Mouse (Mus musculus) kidney, postnatal 10 days (tissue): ENCODE measurements at regions not wholly inside any gene's neighbourhood (a gene's known extent, or its start where the extent isn't known, plus 50 kb on each side); places are given as distances from the start of the nearest gene placed in this dataset.

Source experiments
- DNase-seq: peaks from one replicate; pipeline ENCODE4 v3.0.0; 2021; ENCODE audit warnings: mixed read lengths

- DNase-seq, result no peak
These were observed 544.1 kb downstream of the D3Ertd751e start for GRCm38 (mm10) chr3:42286471-42286870.

DNA sequence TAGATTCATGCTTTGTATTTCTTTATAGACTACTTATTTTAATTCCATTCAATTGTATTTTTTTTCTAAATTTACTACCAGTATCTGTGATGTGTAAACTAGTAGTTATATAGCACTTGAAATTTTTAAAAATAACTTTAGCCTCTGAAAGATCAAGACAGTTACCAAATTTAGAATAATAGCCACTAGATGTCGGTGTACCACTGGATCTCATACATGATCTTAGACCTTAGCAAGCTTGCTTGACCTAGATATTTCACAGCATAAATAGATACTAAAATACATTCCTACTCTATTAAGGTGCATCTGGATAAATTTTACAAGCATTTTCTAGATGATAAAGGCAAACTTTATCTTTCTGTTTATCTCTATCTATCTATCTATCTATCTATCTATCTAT, 570.0 kb downstream of the D3Ertd751e start:
- no peak for DNase-seq

GRCm38 (mm10) chr3:42327708-42328107, 585.3 kb downstream of the D3Ertd751e start:
- DNase-seq, result no peak

DNA sequence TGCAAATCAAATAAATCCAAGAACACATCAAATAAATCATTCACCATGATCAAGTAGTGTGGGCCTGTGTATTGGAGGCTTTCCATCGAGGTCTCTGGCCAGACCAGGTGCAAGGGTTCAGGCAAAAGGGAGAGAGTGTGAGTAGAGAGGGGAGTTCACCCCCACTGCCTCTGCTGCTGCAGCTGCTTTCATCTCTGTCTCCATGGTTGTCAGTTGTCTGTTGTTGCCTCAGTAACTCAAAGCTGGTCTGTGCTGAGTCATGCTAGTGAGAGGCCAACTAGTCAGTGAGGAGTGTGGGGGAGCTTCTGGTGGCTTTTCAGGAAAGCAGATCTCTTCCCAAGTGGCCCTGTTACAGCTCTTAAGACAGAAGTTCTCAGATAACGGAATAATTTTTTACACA, 600.4 kb downstream of the D3Ertd751e start:
- DNase-seq, result no peak

- no peak for DNase-seq
These were observed 634.4 kb downstream of the D3Ertd751e start for GRCm38 (mm10) chr3:42376785-42377184.

- DNase-seq, result no peak
These were observed 639.7 kb downstream of the D3Ertd751e start for GRCm38 (mm10) chr3:42382151-42382550.

DNA sequence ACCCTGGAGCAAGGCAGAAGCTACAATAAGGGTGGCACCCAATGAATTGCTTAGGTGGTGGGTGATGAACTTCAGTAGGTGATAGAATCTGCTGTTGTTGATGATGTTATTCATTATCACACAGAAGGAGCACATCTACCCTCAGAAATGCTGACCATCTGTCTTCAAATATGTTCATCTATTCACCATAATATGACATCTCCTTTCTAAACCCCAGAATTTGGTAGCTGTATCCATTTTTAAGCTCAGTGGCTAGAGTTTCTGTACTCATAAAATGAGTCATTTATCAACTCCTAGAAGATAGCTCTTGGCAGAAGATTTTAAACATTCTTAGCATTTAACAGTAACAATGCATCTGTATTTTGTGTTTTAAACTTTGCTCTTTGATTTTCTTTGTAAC, 660.3 kb downstream of the D3Ertd751e start:
- DNase-seq, result no peak

DNA sequence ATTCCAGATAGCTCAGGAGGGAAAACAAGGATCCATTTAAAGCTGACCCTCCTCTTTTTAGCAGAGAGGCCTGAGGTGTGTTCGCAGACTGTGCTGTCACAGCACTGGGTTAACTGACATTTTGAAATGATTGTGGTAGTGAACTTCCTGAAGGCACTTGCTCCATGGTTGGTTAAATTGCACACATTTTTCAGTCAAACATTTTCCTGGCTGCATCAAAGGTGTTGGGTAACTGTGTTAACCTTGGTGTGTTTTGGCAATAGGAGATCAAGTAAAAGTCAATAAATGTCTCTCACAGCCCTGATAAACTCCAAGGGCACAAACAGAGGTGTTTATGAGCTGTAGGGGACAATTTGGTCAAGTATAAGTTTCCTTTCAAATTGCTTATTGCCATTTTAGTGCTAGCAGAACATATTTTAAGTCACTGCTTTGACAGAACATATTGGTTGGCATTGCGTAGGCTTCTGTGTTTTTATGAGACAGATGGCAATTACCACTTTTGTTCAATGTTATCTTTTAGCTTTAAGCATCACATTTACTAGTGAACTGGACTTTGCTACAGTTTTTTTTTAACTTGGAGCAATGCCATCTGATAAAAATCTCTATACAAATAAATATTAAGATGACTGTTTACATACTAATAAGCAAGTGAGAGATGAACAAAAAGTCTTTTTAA, 666.7 kb downstream of the D3Ertd751e start:
- no peak for DNase-seq

DNA sequence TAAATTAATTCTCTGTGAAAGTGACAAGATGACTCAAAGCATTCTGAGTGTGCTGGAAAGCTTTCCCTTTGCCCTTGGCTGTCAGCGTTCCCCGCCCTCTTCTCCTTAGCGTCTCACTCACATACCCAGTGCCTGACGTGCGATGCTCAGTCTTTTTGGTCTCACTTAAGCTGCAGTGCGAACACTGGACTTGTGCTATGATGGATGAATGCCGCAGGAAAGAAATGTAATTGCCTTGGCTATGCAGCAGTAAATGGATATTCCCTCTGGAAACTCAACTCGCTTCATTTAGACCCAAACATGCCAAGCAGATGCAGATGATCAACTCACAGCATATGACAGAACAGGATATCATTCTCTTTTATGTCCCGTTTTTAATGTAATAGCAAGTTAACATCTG, 685.0 kb downstream of the D3Ertd751e start:
- DNase-seq, result no peak

GRCm38 (mm10) chr3:42449575-42449974, 707.2 kb downstream of the D3Ertd751e start:
- DNase-seq, result no peak

DNA sequence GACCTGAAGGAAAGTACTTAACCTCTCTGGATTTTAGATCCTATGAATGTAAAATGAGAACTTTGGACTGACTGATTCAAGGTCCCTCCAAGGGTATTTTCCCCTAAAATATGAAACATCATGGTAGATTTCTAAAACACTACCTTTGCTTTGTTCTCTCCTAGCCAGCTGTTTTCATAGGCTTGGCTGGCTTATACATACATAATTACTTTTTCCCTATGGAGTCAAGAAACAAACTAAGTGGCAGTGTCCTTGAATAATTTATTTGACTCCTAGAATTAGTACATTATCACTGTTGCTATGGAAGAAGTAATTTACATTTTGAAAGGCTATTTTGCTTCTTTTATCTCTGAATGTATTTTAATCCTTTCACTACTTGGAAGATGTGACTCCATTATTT, 721.9 kb downstream of the D3Ertd751e start:
- DNase-seq, result no peak

- DNase-seq, result no peak
These were observed 724.7 kb downstream of the D3Ertd751e start for GRCm38 (mm10) chr3:42467125-42467524.

DNA sequence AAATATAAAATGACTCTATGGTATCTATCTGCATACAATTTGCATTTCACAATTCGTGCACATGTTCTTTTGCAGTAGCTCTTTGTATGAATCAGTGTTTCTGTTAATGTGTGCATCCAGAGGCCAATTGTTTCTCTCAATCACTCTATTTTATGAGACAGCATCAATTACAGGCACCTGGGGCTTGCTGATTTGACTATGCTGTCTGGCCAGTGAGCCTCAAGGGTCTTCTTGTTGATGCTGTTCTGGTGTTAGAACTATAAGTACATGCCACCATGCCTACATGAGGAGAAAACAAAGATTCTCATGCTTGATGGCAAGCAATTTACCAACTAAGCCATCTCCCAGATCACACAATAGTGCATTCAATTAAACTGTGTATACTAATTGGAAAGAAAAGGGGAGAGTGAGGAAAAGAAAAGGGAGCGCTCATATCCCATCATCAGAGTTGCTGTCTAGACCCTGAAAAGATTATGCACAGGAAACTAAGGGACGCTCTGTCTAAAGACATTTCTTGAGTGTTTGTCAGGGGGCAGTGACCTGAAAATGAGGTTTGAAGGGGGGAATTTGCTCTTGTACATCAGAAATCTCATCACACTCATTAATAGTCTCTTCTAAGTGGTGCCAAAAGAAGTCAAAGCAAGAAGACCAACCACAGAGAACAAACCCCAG, 772.6 kb downstream of the D3Ertd751e start:
- no peak for DNase-seq

- no peak for DNase-seq
These were observed 773.9 kb downstream of the D3Ertd751e start for GRCm38 (mm10) chr3:42516286-42516685.

GRCm38 (mm10) chr3:42531397-42531796, 789.0 kb downstream of the D3Ertd751e start:
- DNase-seq, result peak; percentile 40

- no peak for DNase-seq
These were observed 824.3 kb downstream of the D3Ertd751e start for GRCm38 (mm10) chr3:42566731-42567130.

GRCm38 (mm10) chr3:42570364-42571024, 828.1 kb downstream of the D3Ertd751e start:
- DNase-seq, result no peak

GRCm38 (mm10) chr3:42571877-42572459, 829.6 kb downstream of the D3Ertd751e start:
- no peak for DNase-seq

DNA sequence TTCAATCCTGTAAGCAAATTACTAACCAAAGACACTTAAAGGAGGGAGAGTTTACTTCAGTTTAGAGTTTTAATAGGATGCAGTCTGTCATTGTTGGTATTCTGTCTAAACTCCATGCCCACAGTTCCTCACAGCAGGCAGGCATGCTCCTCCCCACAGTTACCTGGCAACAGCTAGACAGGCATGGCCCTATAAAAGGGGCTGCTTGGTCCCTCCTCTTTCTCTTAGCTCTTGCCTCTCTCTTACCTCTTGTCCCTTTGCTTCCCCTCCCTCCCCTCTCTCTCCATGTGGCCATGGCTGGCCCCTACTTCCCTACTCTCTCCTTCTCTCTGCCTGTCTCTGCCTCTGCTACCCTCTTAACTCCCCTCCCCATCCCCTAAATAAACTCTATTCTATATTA, 830.7 kb downstream of the D3Ertd751e start:
- no peak for DNase-seq

DNA sequence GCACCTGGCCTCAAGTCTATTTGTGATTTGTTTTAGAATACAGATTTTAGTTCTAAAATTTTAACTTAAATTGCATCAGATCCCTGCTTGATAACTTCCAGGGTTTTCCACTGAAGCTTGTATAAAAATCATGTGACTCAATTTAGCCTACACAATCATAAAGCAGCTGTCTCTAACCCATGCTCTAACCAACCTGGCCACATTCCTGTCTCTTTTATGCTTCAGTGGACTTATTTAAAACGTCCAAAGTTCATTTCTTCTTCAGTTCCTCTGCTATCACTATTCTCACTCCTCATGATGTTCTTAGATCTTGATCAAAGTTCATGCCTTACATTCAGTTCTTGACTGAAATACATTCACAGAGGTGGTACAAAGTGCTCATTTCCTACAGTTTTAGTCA, 839.9 kb downstream of the D3Ertd751e start:
- DNase-seq, result no peak

GRCm38 (mm10) chr3:42587296-42587932, 845.0 kb downstream of the D3Ertd751e start:
- no peak for DNase-seq

DNA sequence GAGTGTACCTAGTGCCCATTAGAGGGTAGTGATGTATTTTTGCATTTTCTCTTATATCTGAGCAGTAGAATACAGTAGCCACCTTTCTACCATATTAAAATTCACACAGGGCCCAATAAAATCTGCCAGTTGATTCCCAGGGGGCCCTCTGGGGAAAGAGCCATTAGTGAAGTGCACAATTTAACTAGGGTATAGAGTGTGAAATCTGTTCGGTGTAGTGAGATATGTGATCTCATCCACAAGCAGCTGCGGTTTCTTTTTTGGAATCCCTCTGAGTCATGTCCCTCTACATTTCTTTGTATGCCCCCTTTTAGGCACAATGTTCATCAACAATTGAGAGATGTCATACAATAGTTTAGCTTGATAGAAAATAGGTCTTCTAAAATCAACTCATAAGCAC, 847.1 kb downstream of the D3Ertd751e start:
- DNase-seq, result no peak

GRCm38 (mm10) chr3:42590126-42590525, 847.7 kb downstream of the D3Ertd751e start:
- no peak for DNase-seq
